Mouse (Mus musculus): ENCODE measurements around the gene Fpgs.

Fpgs gene

DNA sequence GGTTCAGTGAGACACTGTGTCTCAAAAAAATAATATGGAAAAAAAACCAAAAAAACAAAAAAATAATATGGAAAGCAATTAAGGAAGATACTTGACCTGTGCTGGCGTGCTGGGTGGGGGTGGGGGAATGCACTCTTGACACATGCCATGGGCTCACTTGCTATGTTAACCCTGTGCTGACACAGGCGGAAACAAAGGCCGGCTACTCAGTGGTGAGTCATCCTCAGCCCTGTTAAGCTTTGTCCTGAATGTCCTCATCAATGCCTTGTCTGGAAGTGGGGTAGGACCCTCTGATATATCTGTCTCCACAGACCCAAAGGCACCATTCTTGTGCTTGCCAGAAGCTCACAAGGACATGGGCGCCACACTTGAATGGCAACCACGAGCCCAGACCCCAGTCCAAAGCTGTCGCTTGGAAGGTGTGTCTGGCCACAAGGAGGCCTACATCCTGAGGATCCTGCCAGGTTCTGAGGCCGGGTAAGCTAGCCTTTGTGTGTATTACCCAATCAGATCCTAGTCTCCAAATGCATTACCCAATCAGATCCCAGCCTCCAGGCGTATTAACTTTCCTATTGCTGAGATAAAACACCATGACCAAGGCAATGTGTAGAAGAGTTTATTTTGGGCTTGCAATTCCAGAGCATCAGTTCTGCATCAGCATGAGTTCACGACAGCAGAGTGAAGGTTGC, 31.9 kb downstream of the Fpgs start:
- no peak for DNase-seq (ENCODE audit: extremely low read depth, low read depth)

DNA sequence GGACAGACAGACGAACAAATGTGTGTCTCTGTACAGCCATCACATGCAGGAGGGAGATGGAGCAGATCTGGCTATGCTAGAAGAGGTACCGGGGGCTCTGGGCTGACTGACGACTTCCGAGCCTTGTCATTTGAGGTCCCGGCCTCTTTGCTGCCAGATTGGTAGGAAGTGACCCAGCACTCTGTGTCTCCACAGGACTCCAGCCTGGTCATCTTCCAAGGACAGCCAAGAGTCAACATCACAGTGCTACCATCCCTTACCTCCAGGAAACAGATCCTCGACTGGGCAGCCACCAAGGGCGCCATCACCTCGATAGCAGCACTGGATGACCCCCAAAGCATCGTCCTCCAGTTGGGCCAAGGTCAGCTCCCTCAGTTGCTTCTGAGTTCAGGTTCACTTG, 32.8 kb downstream of the Fpgs start:
- no peak for DNase-seq (ENCODE audit: extremely low read depth, low read depth)

DNA sequence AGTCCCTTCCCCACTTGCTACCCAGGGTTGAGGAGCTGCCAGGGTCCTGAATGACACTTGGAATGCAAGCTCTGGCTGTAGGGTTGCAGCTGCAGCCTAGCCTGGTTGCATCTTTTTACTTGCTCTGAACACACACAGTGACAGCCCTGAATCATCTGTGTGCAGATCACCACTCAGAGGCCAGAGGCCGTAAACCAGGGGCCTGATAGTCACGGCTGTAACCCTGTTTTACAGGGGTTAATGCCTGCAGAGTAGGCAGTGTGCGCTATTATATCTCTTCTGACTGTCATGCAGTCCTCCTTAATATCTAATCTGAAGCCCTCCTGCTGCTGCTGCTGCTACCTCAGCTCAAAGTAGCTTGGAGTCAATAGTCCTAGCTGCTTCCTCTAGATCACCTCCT, 34.1 kb downstream of the Fpgs start:
- DNase-seq (ENCODE audit: extremely low read depth, low read depth) = no peak

DNA sequence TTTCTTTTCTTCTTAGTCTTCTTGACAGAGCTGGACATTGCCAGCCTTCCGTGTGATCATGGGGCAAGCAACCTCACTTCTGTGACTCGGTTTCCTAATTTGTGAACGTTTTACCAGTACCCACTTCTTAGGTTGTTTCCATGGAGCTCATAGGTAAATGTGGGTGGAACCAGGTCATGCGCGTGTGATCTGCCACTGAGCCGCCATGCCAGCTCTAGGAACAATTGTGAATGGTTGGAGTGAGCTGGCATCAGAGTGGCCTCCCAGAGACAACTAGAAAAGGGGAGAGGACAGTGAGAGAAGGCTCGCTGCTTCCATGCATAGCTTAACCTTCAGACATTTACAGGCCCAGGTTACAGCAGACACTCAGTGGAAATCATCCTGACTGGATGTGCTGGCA, 35.8 kb downstream of the Fpgs start:
- DNase-seq (ENCODE audit: extremely low read depth, low read depth) = no peak

DNA sequence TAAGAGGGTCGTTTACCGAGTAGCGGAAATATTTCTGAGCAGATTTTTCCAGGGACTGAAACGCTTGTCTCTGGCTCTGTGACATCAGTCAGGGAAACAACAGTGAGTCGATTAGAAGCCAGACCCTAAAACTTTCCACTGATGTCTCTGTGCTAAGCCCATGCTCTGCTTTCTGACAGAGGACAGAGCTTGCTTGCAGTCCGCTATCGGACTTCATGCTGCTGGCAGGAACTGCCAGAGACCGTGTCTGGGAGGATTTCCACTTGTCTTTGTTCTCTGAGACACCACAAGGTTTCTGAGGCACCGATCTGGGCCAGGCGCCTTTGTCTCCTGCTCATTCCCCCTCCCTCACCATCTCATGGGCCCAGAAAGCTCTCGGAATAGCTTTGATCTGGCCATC, 36.2 kb downstream of the Fpgs start:
- DNase-seq (ENCODE audit: extremely low read depth, low read depth) = no peak

DNA sequence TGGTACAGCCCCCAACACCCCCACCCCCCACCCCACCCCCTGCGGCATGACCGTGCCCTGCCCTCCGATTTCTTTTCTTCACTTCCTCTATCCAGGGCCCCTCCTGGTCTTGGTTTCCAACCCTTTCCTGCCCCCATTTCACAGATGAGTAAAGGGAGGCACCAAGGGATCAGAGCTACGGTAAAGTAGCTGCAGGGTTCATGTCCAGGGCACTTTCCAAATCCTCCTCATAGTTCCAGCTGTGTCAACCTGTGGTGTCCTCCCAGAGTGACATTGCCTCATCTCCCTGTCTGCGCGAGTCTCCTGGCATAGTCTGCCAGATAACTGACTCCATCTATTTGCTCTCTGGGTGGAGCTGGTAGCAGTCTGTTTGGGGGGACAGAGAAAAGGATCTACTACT, 38.1 kb downstream of the Fpgs start:
- DNase-seq (ENCODE audit: extremely low read depth, low read depth) = no peak

DNA sequence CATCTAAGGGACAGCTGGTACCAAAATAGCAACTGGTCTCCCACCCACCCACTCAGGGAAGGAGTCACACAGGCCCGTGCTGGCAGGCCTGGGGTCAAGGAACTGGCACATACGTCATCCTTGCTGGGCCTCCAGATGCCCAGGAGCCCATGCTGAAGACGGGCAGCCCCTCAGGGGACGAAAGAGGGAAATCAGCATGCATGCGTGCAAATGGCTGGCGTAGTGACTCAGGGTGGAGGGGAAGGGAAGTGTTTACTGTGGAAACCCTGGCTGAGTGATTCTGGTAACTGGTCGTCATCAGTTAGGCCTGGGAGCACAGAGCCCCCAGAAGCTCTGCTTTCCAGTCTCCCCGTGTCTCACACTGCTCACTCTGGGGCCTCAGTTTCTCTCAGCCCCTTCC, 38.6 kb downstream of the Fpgs start:
- DNase-seq (ENCODE audit: extremely low read depth, low read depth) = no peak

DNA sequence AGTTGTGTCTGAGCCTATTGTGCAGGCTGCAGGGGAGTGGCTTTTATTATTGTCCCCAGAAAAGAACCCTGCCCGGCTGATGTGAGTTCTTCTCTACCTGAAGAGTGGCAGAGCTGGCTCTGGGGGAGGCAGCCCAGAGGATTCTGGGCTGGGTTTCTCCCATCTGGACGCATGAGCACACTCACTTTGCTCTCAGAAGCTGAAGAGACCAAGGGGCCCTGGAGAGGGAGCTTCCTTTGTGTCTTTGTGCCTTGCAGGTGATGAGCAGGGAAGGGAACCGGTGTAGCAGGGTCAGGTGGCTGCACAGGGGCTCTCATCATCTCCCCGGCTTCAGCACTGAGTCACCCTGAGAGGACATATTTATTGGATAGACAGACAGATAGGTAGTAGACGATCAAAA, 41.7 kb downstream of the Fpgs start:
- no peak for DNase-seq (ENCODE audit: extremely low read depth, low read depth)

DNA sequence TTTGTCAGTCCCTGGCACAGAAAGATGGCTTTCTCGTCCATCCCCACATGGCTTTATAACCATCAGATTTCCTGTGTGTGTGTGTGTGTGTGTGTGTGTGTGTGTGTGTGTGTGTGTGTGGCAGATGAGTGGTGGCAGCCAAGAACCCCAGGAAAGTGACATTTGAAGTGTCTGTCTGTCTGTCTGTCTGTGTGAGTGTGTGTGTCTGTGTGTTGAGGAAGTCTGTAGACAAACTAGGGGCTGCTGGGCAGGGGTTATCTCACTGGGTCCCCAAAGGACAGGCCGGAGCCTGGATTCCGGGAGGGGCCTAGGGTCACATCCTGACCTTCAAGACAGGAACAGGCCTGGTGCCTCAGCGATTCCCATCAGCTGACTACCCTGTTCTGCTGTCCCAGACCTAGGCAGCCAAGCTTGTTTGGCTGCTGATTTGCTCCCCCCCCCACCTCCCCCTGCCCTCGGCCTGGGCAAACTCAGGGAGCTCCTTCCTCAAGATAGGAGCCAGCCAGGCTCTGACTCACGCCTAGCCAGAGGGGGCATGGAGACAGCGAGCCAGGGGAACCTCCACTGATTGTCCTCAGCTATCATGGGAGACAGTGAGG, 42.3 kb downstream of the Fpgs start:
- DNase-seq (ENCODE audit: extremely low read depth, low read depth) = no peak

DNA sequence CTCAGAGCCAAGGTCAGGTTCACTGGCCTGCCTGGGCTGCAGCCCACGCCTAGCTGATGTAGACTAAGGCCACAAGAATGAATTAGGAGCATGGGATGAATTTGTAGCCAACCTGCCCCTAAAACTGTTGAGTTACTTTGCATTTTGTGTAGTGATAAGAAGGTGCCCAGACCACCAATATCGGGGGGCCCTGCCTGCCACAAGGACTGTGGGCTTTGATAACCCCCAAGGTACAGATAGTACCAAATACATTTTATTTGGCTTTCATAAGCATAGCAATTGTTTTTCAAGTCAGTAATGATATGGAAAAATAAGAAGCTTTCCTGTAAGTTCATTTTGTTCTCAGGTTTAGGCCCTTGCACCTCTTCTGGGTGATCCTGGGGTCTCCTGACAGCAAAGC, 45.1 kb downstream of the Fpgs start:
- peak; percentile 24 for DNase-seq (ENCODE audit: extremely low read depth, low read depth)

DNA sequence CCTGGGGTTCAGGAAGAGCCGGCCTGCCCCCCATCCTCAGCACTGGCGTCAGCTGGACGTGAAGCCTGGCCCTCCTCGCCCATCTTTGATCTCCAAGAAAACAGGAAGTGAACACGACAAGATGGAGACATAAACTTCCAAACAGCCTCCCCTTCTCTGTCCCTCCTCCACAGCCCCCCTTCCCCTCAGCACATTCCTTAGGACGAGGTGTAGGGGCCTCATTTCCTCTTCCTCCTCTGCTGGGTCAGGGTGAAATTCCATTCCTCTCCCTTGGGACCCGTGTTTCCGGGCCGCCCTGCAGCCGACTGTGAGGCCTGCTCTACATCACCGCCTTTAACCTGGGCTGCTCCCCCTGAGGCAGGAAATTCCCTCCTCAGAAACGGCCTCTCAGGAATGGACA, 48.1 kb downstream of the Fpgs start:
- DNase-seq (ENCODE audit: extremely low read depth, low read depth) = no peak

DNA sequence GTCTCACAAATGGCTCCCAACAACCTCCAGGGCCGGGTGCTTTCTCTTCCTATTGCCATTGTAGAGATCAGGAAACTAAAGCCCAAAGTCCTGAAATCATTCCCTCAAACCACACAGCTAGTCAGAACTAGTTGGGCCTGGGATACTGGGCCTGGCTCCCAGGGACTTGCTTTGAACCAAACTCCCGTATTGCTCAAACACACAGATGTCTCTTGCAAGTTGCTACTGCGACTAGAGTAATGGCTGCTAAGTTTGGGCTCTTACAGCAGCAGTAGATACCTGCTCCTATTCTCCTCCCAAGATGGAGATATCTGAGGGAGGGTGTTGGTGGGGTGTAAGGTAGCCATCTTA, 48.6 kb downstream of the Fpgs start:
- DNase-seq (ENCODE audit: extremely low read depth, low read depth) = no peak

DNA sequence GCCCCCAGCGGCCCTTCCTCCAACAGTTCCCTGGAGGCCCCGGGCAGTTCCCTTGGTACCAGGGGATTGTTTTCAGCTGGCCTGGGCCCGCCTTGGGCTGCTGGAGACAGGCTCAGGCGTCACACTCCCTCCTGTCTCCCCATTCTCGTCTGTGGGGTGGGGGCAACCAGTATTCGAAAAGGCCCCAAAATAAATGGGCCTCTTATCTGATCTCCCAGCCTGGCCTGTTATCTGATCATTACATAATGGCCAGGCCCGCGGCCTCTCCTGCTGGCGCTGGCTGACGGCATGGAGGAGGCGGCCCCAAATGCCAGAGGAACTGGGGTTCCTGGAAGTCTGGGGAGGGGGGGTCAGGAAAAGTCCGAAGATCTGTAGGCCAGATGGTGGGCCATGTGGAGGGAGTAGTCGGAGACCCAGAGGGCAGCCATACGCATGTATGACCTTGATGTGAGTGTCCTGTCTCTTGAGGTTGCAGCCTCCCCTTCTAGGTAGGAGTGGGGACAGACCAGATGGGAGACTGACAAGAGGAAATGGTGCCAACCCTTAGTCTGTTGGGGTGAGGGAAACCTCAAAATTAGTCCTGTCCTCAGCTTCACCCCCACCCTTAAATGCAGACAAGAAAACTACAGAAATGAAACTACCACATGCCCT, 49.1 kb downstream of the Fpgs start:
- no peak for DNase-seq (ENCODE audit: extremely low read depth, low read depth)

DNA sequence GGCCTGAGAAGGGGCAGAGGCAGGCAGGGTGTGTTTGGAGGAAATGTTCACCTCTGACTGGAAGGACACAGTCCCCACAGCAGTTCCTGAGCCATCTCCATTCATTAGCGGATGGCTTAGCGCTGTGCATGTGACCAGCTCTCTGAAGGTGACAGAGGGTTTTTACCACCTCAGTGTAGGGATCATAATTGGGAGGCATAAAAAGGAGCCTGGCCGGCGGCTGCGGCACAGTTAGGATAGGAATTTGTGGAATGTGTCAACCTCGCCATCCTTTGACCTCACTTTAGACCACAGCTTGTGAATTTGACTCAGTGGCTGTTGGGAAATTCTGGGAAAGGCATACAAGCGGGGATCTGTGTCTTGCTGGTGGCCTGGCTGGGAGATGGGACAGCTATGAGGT, 50.2 kb downstream of the Fpgs start:
- DNase-seq (ENCODE audit: extremely low read depth, low read depth) = no peak

DNA sequence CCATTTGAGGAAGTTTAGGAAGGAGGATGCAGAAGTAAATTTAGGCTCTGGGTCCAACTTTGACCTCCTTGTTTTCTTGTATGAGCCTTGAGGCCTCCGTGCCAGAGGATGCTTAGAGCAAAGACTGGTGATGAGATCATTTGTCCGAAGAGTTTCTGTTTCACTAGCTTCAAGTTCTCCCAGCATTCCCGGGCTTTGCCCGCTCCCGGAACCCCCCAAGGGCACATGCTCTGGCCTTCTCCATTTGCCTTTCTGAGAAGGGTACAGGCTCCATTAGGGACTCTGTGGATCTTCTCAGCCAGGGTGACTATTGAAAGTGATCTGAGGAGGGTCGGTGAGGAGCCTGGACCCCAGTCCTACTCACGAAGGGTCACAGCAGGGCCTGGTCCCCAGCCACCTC, 56.6 kb downstream of the Fpgs start:
- no peak for DNase-seq (ENCODE audit: extremely low read depth, low read depth)

DNA sequence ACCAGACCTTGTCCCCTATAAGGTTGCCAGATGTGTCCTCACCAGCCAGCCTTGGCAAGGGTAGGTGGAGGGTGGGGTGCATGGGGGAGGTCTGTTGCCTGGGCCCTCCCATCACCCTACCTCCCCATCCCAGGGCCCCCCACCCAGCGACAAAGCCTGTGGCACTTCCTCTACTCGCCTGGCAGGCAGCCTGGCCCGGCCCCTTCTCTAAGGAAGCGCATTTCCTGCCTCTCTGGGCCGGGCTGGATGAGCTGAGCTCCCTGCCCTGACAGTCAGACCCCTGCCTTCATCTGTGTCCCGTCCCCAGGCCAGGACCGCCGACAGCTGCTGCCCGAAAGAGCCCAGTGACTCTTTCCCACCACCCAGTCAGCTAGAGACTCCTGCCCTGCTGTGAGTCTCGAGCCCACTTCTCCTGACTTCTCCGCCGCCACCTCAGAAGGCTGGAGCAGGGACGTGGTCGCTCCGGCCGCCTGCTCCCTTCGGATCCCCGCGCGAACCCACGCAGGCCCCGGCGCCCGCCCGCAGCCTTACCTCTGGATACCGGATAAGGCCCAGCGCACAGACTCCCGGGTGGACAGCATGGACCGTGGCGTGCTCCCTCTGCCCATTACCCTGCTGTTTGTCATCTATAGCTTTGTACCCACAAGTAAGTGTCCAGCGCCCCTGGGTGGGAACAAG, 57.4 kb downstream of the Fpgs start, which contains the start of gene Eng:
Gene Eng, plus strand, starts transcription at position 217 of the 678 bp plus-strand sequence.
- no peak for DNase-seq (ENCODE audit: extremely low read depth, low read depth)

DNA sequence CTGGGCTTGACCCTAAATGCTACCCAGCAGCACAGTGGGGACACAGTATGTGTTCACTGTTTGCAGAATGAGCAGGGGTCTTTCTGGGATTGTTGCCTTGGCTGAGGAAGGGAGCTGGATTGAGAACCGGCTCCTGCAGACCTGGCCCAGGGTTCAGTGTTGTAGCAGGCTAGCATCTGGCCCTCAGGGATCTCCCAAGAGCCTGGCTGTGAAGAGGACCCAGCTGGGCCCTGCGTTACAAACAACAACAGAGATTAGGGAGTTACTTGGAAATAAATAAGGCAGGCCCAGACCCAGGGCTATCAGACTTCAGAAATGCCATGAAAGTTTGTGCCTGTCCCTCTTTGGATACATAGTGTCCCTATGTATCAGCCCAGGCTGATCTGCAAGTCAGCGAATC, 58.3 kb downstream of the Fpgs start:
- no peak for DNase-seq (ENCODE audit: extremely low read depth, low read depth)

DNA sequence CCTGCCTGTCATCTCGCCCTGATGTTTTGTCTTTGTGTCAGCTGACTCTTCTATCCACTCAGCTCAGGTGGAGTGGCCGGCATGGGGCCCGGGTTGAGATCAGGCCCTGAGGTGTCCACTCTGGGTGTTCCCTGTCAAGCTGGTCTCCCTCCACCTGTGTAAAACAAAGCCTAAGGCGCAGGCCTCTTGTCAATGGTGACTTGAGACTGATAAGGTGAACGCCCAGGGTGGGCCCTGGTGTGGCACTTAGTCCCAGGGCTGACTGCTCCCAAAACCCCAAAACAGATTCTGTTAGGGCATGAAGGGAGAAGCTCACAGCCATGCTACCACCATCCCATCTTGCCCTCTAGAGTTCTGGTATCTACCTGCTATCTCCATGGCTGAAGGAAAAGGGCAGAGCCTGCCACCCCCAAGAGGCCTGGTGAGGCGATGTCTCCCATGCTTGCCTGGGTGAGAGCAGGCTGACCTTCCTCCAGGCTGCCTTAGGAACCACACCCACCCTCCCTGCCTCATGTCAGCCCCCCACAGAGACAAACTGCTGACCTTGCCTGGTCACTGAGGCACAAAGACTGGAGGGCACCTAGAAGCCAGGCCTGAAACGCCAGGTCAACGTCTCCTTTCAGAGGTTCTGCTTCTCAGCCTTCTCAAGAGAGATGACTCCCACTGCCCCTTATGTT, 59.0 kb downstream of the Fpgs start:
- DNase-seq (ENCODE audit: extremely low read depth, low read depth) = no peak

DNA sequence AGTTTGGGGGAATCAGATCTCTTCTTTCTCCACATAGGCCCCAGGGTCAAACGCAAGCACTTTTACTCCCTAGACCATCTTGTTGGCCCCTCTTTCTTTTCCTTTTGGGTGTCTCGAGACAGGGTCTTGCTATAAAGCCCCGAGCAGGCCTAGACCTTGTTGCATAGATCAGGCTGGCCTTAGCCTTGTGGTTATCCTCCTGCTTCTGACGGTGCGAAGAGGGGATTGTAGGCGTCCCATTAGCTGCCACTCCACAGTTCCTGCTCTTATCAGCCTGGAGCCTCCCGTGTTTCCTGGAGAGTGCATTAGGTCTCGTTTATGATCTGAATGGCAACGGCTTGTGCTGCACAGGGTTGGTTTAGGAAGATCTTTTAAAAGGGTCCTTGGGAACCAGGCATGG, 59.9 kb downstream of the Fpgs start:
- no peak for DNase-seq (ENCODE audit: extremely low read depth, low read depth)

DNA sequence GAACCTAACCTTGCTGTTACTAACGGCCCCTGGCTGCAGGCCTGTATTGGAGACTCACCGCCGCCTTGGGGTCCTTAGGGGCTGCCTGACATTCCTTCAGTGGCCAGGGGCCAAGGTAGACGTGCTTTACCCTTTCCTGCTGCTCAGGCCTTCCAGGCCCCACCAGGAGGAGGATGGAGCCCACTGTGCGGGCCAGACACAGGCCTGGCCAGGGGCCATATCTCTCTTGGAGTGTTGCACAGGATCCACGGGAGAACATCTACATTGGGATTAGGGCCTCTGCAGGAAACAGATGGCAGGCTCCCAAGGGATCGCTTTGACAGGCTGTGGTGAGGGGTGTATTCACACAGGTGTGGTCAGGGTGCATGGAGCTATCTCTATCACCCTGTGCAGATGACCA, 61.1 kb downstream of the Fpgs start:
- DNase-seq (ENCODE audit: extremely low read depth, low read depth) = no peak

DNA sequence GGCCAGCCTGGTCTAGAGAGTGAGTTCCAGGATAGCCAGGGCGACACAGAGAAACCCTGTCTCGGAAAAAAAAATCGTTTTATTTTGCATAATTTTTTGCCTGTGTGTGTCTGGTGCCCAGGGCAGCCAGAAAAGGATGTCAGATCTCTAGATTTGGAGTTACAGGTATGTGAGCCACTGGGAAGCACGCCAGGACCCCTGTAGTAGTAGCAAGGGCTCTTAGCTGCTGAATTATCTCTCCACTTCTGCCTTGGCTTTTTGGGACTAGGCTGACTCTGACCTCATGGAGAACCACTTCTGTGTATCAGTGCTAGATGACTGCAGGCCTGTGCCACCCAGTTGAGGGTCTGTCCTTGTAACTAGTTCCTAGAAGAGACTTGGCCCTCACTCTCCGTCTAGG, 62.1 kb downstream of the Fpgs start:
- DNase-seq (ENCODE audit: extremely low read depth, low read depth) = no peak

DNA sequence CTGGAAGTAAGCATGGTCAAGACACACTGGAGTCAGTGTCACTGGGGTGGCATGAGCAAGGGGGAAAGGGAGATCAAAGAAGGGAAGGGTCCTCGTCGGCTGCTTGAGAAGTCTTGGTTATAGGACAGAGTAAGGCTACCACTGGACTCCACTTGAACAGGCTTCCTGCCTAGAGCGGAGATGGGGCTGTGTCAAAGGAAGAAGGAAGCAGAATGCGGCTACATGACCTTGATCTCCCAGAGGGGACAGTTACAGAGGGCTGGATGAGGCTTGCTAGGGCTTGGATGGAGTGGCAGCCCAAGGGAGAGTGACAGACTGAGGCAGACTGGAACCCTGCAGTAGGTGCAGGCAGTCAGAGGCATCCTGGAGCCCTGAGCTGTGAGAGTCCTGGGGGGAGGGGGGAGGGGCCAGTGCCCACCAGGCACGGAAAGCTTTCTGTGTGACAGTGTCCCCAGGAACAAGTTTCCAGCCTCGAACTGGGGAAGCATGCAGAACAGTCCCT, 63.3 kb downstream of the Fpgs start:
- DNase-seq (ENCODE audit: extremely low read depth, low read depth) = no peak
